Mouse (Mus musculus) embryonic facial prominence, embryonic 11.5 days (tissue): ENCODE data around the gene Rpl35. TPM values are rescaled to one million over a fixed set of nuclear protein-coding genes. Genes with fewer than 3 reads are reported as not detected.

Experiments
- ATAC-seq: fragments of 200-750 bp; cut with Nextera tagmentation; replicated peaks from 2 replicates; pipeline ENCODE4 v1.8.0; 2017; ENCODE audit warnings: low read depth; ENCODE audit not compliant: insufficient number of reproducible peaks, low FRiP score, low TSS enrichment
- DNase-seq: peaks from one replicate; pipeline ENCODE4 v3.0.0-alpha.2; 2015; ENCODE audit warnings: low spot score
- H3K27ac ChIP-seq: fragments of 300-500 bp; sonication (generic); replicated peaks from 2 replicates; pipeline ENCODE4 v1.5.1; 2014; ENCODE audit warnings: mild to moderate bottlenecking, low read depth, low read length, control low read depth
- H3K27me3 ChIP-seq: fragments of 300-500 bp; sonication (generic); 2 replicates; pipeline ENCODE4 v1.6.1; 2014; ENCODE audit warnings: mild to moderate bottlenecking, low read length, moderate library complexity, mixed read lengths; ENCODE audit not compliant: control insufficient read depth, insufficient read depth
- H3K36me3 ChIP-seq: fragments of 300-500 bp; sonication (generic); replicated peaks from 2 replicates; pipeline ENCODE4 v1.6.1; 2014; ENCODE audit warnings: low read depth, mild to moderate bottlenecking, low read length, moderate library complexity, mixed read lengths; ENCODE audit not compliant: control insufficient read depth, insufficient read depth
- H3K4me1 ChIP-seq: fragments of 300-500 bp; sonication (generic); 2 replicates; pipeline ENCODE4 v1.6.1; 2014; ENCODE audit warnings: low read length, mixed read lengths; ENCODE audit not compliant: control insufficient read depth, insufficient read depth
- H3K4me2 ChIP-seq: fragments of 300-500 bp; sonication (generic); 2 replicates; pipeline ENCODE4 v1.6.1; 2014; ENCODE audit warnings: low read depth, mild to moderate bottlenecking, control low read depth, low read length, moderate library complexity
- H3K4me3 ChIP-seq: fragments of 300-500 bp; sonication (generic); 2 replicates; pipeline ENCODE4 v1.5.1; 2014; ENCODE audit warnings: low read depth, low read length, control low read depth
- H3K9ac ChIP-seq: fragments of 300-500 bp; sonication (generic); replicated peaks from 2 replicates; pipeline ENCODE4 v1.6.1; 2014; ENCODE audit warnings: mild to moderate bottlenecking, control low read depth, low read length
- H3K9me3 ChIP-seq: fragments of 300-500 bp; sonication (generic); replicated peaks from 2 replicates; pipeline ENCODE4 v1.6.1; 2016; ENCODE audit warnings: mild to moderate bottlenecking, low read length, inconsistent platforms, mixed read lengths; ENCODE audit not compliant: control insufficient read depth
- WGBS: fragments of 180-500 bp; shearing (Covaris S2); extraction: QIAGEN DNeasy Blood & Tissue Kit; methylation state at CpG from one replicate; pipeline ENCODE4 v1.1.7; 2014; 5-methylcytosine and 5-hydroxymethylcytosine counted together
- polyA plus RNA-seq: library from polyadenylated mRNA; unstranded; fragments of >200 nt; fragmentation: Nextera tagmentation; extraction: Ambion mirVana; gene quantifications from 2 replicates; pipeline ENCODE4 v1.2.1, GENCODE M21; 2014

The Rpl35 gene
- polyA plus RNA-seq, 1 experiment from 2014 or later, result 1,128 TPM

- peak overlapping the region; percentile 72 for H3K4me2 ChIP-seq
- H3K9me3 ChIP-seq, result no peaks in the 10 kb centered on the region
- no peak for ATAC-seq
- 65% methylated on average over 5 of the region's 5 CpGs for WGBS
- no peaks in the 10 kb centered on the region for H3K4me1 ChIP-seq
- peak overlapping the region; percentile 60 for H3K4me3 ChIP-seq
- H3K27ac ChIP-seq, result no peak overlapping the region
- H3K27me3 ChIP-seq, result no peaks in the 10 kb centered on the region
- no peak for DNase-seq
- peak overlapping the region; percentile 87 for H3K9ac ChIP-seq
- peaks cover 12% of the 10 kb centered on the region for H3K36me3 ChIP-seq
Observed at GRCm38 (mm10) chr2:39003512-39003911, 1.9 kb downstream of the Rpl35 start.

GRCm38 (mm10) chr2:39003106-39003505 is 2.3 kb downstream of the Rpl35 start:
- no peak overlapping the region for H3K27ac ChIP-seq
- H3K36me3 ChIP-seq, result peaks cover 12% of the 10 kb centered on the region

GRCm38 (mm10) chr2:39001866-39002265 is 3.6 kb downstream of the Rpl35 start:
- whole genome bisulfite sequencing, result 83% methylated on average over 3 of the region's 3 CpGs
- Histone ChIP-seq H3K4me2 (no peak overlapping the region), H3K27ac (no peak overlapping the region), H3K9me3 (no peaks in the 10 kb centered on the region), H3K4me1 (no peaks in the 10 kb centered on the region), H3K36me3 (peaks cover 12% of the 10 kb centered on the region), H3K4me3 (no peak overlapping the region), H3K27me3 (no peaks in the 10 kb centered on the region), H3K9ac (no peak overlapping the region)
- DNase-seq, result no peak
- no peak for ATAC-seq

More at GRCm38 (mm10) chr2:39003106-39003505, 2.3 kb downstream of the Rpl35 start:
- 56% methylated on average over 8 of the region's 8 CpGs for WGBS
- H3K9me3 ChIP-seq, result no peaks in the 10 kb centered on the region
- H3K9ac ChIP-seq, result no peak overlapping the region
- peak overlapping the region; percentile 72; the same call in 1 of the 2 replicates for H3K4me2 ChIP-seq
- H3K4me3 ChIP-seq, result peak overlapping the region; percentile 60
- no peak for DNase-seq
- H3K27me3 ChIP-seq, result no peaks in the 10 kb centered on the region
- ATAC-seq, result no peak
- no peaks in the 10 kb centered on the region for H3K4me1 ChIP-seq

GRCm38 (mm10) chr2:39000587-39000919 is 4.9 kb downstream of the Rpl35 start:
- no peaks in the 10 kb centered on the region for H3K9me3 ChIP-seq
- ATAC-seq, result no peak
- no peak overlapping the region for H3K9ac ChIP-seq
- 91% methylated on average over 4 of the region's 4 CpGs for WGBS
- H3K4me1 ChIP-seq, result no peaks in the 10 kb centered on the region
- no peak overlapping the region for H3K4me3 ChIP-seq
- no peak for DNase-seq
- no peaks in the 10 kb centered on the region for H3K27me3 ChIP-seq
- H3K36me3 ChIP-seq, result peaks cover 12% of the 10 kb centered on the region
- H3K27ac ChIP-seq, result no peak overlapping the region
- no peak overlapping the region for H3K4me2 ChIP-seq

- Histone ChIP-seq H3K27me3 (no peaks in the 10 kb centered on the region), H3K9ac (no peak overlapping the region), H3K4me1 (no peaks in the 10 kb centered on the region), H3K36me3 (peaks cover 12% of the 10 kb centered on the region), H3K4me3 (no peak overlapping the region), H3K4me2 (no peak overlapping the region), H3K9me3 (no peaks in the 10 kb centered on the region), H3K27ac (no peak overlapping the region)
- DNase-seq (no peak), ATAC-seq (no peak)
- WGBS, result 66% methylated on average over 8 of the region's 8 CpGs
Observed at GRCm38 (mm10) chr2:38999910-39000586, 5.4 kb downstream of the Rpl35 start.

- Histone ChIP-seq H3K4me1 (no peaks in the 10 kb centered on the region), H3K36me3 (peaks cover 12% of the 10 kb centered on the region), H3K27ac (no peak overlapping the region), H3K9me3 (no peaks in the 10 kb centered on the region), H3K4me2 (no peak overlapping the region), H3K9ac (no peak overlapping the region), H3K4me3 (no peak overlapping the region), H3K27me3 (no peaks in the 10 kb centered on the region)
- 62% methylated on average over 4 of the region's 4 CpGs for WGBS
- ATAC-seq, result no peak
- DNase-seq, result no peak
Observed at GRCm38 (mm10) chr2:38999381-38999780, 6.0 kb downstream of the Rpl35 start.

- Histone ChIP-seq H3K4me3 (peak within 1 kb of the TSS; percentile 31), H3K4me1 (no peaks in the 10 kb centered on the region), H3K36me3 (peaks cover 8% of the 10 kb centered on the region), H3K27me3 (no peaks in the 10 kb centered on the region), H3K27ac (no peak within 1 kb of the TSS), H3K9me3 (no peaks in the 10 kb centered on the region), H3K4me2 (peak within 1 kb of the TSS; percentile 40), H3K9ac (peak within 1 kb of the TSS; percentile 51)
- peak; percentile 90 for DNase-seq
- 16% methylated on average over 33 of the region's 33 CpGs for WGBS
- peak; percentile 88 for ATAC-seq
Observed at GRCm38 (mm10) chr2:38997386-38998374, 7.7 kb downstream of the Rpl35 start, which contains the start of gene Wdr38. TSS of gene Wdr38 (plus strand) at chr2:38997476.

- ATAC-seq, result no peak
- H3K36me3 ChIP-seq, result no peaks in the 10 kb centered on the region
- H3K4me2 ChIP-seq, result no peak overlapping the region
- no peaks in the 10 kb centered on the region for H3K9me3 ChIP-seq
- no peaks in the 10 kb centered on the region for H3K4me1 ChIP-seq
- H3K27ac ChIP-seq, result no peak overlapping the region
- H3K27me3 ChIP-seq, result no peaks in the 10 kb centered on the region
- H3K9ac ChIP-seq, result no peak overlapping the region
- no peak for DNase-seq
- 65% methylated on average over 4 of the region's 4 CpGs for WGBS
- H3K4me3 ChIP-seq, result no peak overlapping the region
Observed at GRCm38 (mm10) chr2:38992452-38992851, 13.0 kb downstream of the Rpl35 start.
